Mouse (Mus musculus) stomach, embryonic 15.5 days (tissue): ENCODE results near the gene Cdk14. TPM values are rescaled to one million over a fixed set of nuclear protein-coding genes. Genes with fewer than 3 reads are reported as not detected.

Experiments used
- ATAC-seq: fragments of 200-750 bp; cut with Nextera tagmentation; 2 replicates; pipeline ENCODE4 v1.8.0; 2017; ENCODE audit warnings: low read depth, moderate number of reproducible peaks, moderate TSS enrichment; ENCODE audit not compliant: insufficient read depth, low FRiP score
- H3K27ac ChIP-seq: fragments of 300-500 bp; sonication (generic); 2 replicates; pipeline ENCODE4 v1.5.1; 2015; ENCODE audit warnings: mild to moderate bottlenecking, inconsistent platforms
- H3K27me3 ChIP-seq: fragments of 300-500 bp; sonication (generic); replicated peaks from 2 replicates; pipeline ENCODE4 v1.6.1; 2015; ENCODE audit warnings: inconsistent platforms
- H3K36me3 ChIP-seq: fragments of 300-500 bp; sonication (generic); 2 replicates; pipeline ENCODE4 v1.6.1; 2015; ENCODE audit warnings: inconsistent platforms
- H3K4me1 ChIP-seq: fragments of 300-500 bp; sonication (generic); 2 replicates; pipeline ENCODE4 v1.6.1; 2015; ENCODE audit warnings: inconsistent platforms
- H3K4me2 ChIP-seq: fragments of 300-500 bp; sonication (generic); 2 replicates; pipeline ENCODE4 v1.6.1; 2015; ENCODE audit warnings: mild to moderate bottlenecking, inconsistent platforms
- H3K4me3 ChIP-seq: fragments of 300-500 bp; sonication (generic); replicated peaks from 2 replicates; pipeline ENCODE4 v1.5.1; 2015; ENCODE audit warnings: inconsistent platforms
- H3K9ac ChIP-seq: fragments of 300-500 bp; sonication (generic); 2 replicates; pipeline ENCODE4 v1.6.1; 2015; ENCODE audit warnings: inconsistent platforms
- H3K9me3 ChIP-seq: fragments of 300-500 bp; sonication (generic); 2 replicates; pipeline ENCODE4 v1.6.1; 2016; ENCODE audit warnings: inconsistent platforms
- WGBS: fragments of 180-500 bp; shearing (Covaris S2); methylation state at CpG from one replicate; pipeline ENCODE4 v1.1.7; 2015; 5-methylcytosine and 5-hydroxymethylcytosine counted together
- polyA plus RNA-seq: library from polyadenylated mRNA; unstranded; fragments of >200 nt; fragmentation: Nextera tagmentation; extraction: Ambion mirVana; gene quantifications from 2 replicates; pipeline ENCODE4 v1.2.1, GENCODE M21; 2015

Gene Cdk14
- polyA plus RNA-seq, 1 experiment from 2014 or later = 18.1 TPM

DNA sequence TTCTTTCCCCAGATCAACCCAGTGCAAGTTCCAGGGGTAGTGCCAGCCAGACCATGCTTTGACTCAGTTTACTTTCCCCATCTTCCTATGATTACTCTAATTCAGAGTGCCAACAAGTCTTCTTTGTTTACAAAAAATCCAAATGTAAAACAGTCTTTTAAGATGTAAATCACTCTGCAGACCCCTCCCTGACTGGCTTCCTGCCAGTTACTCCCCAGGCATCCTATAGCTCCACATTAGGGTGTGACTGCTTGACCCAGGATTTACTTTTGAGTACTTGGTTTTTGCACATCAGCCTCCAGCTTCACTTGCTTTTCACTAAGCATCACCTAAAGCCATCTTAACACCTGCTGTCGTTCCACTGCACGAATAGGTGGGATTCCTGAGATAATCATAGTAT is 254.0 kb downstream of the Cdk14 start:
- Histone ChIP-seq H3K27ac (no peak overlapping the region), H3K9ac (no peak overlapping the region)
- no peak for ATAC-seq

DNA sequence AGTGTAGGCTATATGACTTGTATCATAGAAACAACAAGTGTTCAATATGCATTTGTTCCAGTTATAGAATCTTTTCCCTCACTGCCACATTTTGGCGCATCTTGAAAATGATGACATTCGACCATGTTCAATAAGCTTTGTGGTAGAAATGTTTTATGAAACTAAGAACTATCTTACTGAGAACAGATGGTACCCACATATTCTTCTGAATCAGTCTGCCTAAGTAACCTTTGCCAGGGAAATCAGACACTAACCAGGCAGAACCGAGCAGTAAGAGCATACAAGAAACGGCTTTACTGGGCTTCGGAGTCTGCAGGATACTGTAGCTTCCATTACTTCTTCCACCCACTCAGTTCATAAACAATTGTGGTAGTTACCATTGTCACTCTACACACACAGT is 255.8 kb downstream of the Cdk14 start:
- no peak for ATAC-seq
- no peaks in the 10 kb centered on the region for H3K4me1 ChIP-seq
- 93% methylated on average over 5 of the region's 5 CpGs for WGBS

More for the DNA sequence above, 254.0 kb downstream of the Cdk14 start:
- no peak overlapping the region for H3K4me2 ChIP-seq
- 33% methylated on average over 2 of the region's 2 CpGs for WGBS
- H3K9me3 ChIP-seq = no peaks in the 10 kb centered on the region
- H3K4me3 ChIP-seq = no peak overlapping the region
- no peaks in the 10 kb centered on the region for H3K27me3 ChIP-seq
- no peaks in the 10 kb centered on the region for H3K4me1 ChIP-seq
- H3K36me3 ChIP-seq = no peaks in the 10 kb centered on the region

DNA sequence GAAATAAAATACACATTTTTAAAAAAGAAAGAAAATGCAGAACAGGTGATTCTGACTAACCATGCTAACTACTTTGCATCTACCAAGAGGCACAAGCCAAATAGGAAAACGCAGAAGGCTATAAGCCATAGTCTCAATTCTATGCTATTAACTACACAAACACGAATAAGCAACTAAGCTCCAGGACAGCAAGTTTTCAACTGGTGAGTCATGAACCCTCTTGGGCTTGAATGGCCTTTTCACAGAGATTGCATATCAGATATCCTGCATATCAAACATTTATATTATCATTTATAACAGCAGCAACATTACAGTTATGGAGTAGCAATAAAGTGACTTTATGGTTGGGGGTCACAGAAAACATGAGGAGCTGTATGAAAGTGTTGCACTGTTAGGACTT is 256.3 kb downstream of the Cdk14 start:
- Histone ChIP-seq H3K4me1 (no peaks in the 10 kb centered on the region), H3K4me2 (no peak overlapping the region), H3K36me3 (no peaks in the 10 kb centered on the region), H3K27ac (no peak overlapping the region), H3K9ac (no peak overlapping the region), H3K9me3 (no peaks in the 10 kb centered on the region), H3K27me3 (no peaks in the 10 kb centered on the region), H3K4me3 (no peak overlapping the region)
- 88% methylated on average over 2 of the region's 2 CpGs for WGBS
- no peak for ATAC-seq

More for the DNA sequence above, 255.8 kb downstream of the Cdk14 start:
- Histone ChIP-seq H3K9me3 (no peaks in the 10 kb centered on the region), H3K27me3 (no peaks in the 10 kb centered on the region), H3K27ac (no peak overlapping the region), H3K4me3 (no peak overlapping the region), H3K36me3 (no peaks in the 10 kb centered on the region), H3K4me2 (no peak overlapping the region), H3K9ac (no peak overlapping the region)

DNA sequence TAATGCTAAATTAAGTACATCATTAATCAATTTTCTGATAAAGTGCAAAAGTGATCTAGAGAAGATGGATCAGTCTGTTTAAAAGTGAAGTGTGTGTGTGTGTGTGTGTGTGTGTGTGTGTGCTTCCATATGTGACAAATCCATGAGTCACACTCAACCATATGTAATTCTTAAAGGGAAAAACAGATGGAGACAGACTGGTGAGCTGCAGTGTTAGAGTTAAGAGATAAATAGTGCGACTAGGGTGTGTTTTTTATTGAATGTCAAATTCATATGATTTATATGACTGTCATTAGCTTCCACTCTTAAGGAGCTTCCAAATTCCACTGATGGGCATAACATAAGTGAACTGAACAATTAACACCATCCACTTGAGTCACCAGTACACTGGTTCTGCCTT is 260.6 kb downstream of the Cdk14 start:
- no peaks in the 10 kb centered on the region for H3K4me1 ChIP-seq
- no peak overlapping the region for H3K9ac ChIP-seq
- no peak for ATAC-seq
- no peak overlapping the region for H3K4me2 ChIP-seq
- H3K4me3 ChIP-seq = no peak overlapping the region
- no peaks in the 10 kb centered on the region for H3K36me3 ChIP-seq
- no peaks in the 10 kb centered on the region for H3K9me3 ChIP-seq
- no peak overlapping the region for H3K27ac ChIP-seq
- 67% methylated on average over 1 of the region's 1 CpGs for WGBS
- no peaks in the 10 kb centered on the region for H3K27me3 ChIP-seq

DNA sequence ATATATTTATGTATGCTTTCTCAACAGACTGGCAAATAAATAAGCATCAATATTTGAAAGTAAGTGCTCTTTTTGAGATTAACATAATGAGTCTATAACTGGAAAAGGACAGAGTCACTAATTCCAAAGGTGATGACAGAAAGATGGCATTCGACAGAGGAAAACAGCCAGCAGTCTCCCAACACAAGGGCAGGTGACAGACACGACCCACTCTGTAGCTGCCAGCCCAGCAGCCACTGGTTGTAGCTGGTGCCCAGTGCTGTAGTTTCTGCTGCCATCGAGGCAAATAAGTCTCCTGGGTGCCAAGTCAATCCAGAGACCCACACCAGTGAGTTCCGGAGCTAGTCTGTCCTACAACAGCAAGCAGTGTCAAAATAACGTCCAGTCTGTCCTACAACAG is 280.3 kb downstream of the Cdk14 start:
- ATAC-seq = no peak
- H3K9me3 ChIP-seq = no peaks in the 10 kb centered on the region
- no peak overlapping the region for H3K27ac ChIP-seq
- no peaks in the 10 kb centered on the region for H3K36me3 ChIP-seq
- no peaks in the 10 kb centered on the region for H3K4me1 ChIP-seq
- no peaks in the 10 kb centered on the region for H3K27me3 ChIP-seq
- H3K4me3 ChIP-seq = no peak overlapping the region
- no peak overlapping the region for H3K9ac ChIP-seq
- no peak overlapping the region for H3K4me2 ChIP-seq
- 83% methylated on average over 5 of the region's 5 CpGs for WGBS

DNA sequence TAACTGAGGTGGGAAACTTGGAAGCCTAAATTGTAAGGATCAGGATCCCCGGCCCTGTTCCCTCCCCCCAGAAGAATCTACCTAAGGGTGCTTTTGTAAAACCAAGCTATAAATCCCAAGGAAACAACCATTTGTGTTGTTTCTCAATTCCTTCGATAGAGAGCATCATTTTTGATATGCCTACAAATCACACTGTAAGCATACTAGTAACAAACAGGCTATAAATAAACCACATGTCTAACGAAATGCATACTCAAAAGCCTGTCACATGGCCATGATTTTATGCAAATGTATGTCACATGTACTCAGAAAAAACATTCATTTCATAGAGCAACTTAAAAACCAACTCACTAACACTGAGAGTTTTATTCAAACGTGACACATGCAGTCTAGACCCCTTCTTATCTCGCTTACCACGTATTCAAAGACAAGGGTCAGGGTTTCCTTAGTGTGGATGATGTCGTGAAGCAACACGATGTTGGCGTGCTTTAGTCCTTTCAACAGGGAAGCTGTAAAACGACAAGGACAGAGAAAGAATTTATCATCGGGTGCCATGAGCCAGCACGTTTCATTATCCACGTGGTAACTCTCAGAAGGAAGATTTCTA is 285.1 kb downstream of the Cdk14 start:
- 75% methylated on average over 13 of the region's 13 CpGs for WGBS
- no peaks in the 10 kb centered on the region for H3K27me3 ChIP-seq
- H3K4me3 ChIP-seq = no peak overlapping the region
- no peak overlapping the region for H3K9ac ChIP-seq
- no peak for ATAC-seq
- H3K27ac ChIP-seq = no peak overlapping the region
- H3K4me2 ChIP-seq = no peak overlapping the region
- no peaks in the 10 kb centered on the region for H3K9me3 ChIP-seq
- no peaks in the 10 kb centered on the region for H3K36me3 ChIP-seq
- H3K4me1 ChIP-seq = no peaks in the 10 kb centered on the region

DNA sequence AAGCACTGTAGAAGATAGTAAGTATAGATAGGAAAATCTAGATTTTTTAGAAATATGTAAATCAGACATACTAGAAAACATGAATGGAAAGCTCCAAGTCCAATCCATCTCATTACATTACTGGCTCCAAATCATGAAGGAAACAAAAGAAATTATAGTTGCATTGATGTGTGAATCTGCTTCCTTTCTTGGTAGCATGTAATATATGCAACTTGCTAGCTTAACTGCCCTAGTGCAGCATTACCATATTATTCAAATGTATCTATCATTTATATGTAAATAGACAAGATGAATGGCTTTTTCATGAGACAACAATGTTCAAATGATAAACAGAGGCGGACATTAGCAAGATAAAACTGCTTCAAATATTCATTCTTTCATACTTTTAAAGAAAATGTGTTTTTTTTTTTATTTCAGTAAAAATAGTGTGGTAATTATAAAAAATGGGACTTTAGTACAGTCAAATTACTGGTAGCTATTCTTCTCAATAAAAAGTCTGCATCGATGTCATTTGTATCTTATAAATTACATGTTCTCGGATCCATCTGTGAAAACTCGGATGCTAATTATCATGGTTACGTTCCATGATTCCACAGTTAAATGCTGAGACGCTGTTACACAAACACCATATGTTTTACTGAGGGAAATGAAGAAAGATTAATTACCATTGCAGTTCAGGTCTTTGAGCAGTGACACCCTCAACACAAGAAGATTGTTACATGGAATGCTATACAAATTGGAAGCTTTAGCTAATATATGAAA is 285.8 kb downstream of the Cdk14 start:
- Histone ChIP-seq H3K4me1 (no peaks in the 10 kb centered on the region), H3K4me3 (no peak overlapping the region), H3K27ac (no peak overlapping the region), H3K4me2 (no peak overlapping the region), H3K9ac (no peak overlapping the region), H3K9me3 (no peaks in the 10 kb centered on the region), H3K36me3 (no peaks in the 10 kb centered on the region), H3K27me3 (no peaks in the 10 kb centered on the region)
- 71% methylated on average over 6 of the region's 6 CpGs for WGBS
- no peak for ATAC-seq

DNA sequence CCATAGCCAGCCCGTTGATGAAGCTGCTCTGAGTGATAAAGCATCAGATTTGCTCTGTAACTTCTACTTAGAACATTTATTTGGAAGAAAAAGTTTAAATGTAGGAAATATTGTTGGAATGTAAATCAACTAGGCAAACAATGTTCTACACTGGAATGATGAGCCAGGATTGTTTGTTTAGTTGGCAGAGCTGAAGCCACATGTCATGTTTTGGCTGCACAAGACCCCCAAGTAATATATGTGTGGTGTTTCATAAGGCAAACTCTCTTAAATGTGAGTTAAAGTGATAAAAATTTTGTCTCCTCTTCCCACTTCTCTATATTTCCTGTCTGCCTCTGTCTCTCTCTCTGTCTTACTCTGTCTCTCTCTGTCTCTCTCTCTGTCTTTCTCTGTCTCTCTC is 291.3 kb downstream of the Cdk14 start:
- ATAC-seq = no peak
- Histone ChIP-seq H3K4me1 (no peaks in the 10 kb centered on the region), H3K27ac (no peak overlapping the region), H3K4me2 (no peak overlapping the region), H3K9ac (no peak overlapping the region), H3K4me3 (no peak overlapping the region), H3K9me3 (no peaks in the 10 kb centered on the region), H3K27me3 (no peaks in the 10 kb centered on the region), H3K36me3 (no peaks in the 10 kb centered on the region)
- WGBS = 31% methylated on average over 1 of the region's 1 CpGs

DNA sequence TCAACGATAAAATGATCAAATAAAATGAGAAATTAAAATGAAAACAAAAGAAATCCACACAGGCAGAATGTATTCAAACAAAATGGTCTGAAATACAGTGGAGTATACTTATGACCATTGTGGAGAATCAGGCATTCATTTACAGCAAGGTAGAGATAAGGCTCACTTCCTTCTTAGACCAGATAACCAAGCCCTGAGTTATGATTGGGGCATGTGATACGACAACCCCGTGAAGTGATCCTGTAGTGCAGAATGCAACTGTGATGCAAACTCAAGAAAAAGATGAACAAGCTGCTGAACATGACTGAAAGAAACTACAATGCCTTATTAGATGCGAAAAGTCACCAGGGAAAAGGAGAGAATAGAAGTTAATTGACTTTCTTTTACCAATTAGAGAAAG is 295.5 kb downstream of the Cdk14 start:
- Histone ChIP-seq H3K27me3 (no peaks in the 10 kb centered on the region), H3K9ac (no peak overlapping the region), H3K4me2 (no peak overlapping the region), H3K4me1 (no peaks in the 10 kb centered on the region), H3K36me3 (no peaks in the 10 kb centered on the region), H3K4me3 (no peak overlapping the region), H3K27ac (no peak overlapping the region), H3K9me3 (no peaks in the 10 kb centered on the region)
- no peak for ATAC-seq
- 82% methylated on average over 4 of the region's 4 CpGs for WGBS

DNA sequence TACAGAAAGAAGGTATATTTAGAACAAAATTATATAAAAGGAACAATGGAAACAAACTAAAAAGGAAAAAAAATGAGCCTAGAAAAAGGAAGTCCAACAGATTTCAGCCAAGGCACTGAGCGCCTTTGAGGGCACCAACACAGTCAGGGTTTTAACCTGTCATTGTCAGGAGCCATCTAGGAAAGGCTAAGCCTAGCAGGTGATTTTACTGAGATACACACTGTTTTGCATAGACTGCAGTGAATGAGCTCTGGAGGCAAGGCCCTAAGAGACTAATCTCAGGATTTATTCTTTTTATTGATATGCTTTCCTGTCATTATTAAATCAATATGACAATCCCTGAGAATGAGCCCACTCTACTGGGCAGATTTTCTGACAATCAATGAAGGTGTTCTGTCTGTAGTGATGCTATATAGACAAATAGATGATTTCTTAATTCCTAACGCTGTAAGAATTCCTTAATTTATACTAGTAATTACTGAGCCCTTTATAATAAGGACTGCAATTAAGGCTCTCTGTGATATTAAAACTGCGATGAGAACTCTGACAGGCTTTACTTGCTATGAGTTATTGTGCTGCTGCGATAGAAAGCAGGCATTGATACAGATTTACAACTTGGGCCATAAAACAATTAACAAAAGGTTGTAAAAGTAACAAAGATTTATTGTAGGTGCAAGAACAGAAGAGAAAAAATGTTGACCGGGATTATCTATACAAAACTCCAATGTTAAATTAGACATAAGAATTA is 303.2 kb downstream of the Cdk14 start:
- Histone ChIP-seq H3K27me3 (no peaks in the 10 kb centered on the region), H3K4me1 (no peaks in the 10 kb centered on the region), H3K4me3 (no peak overlapping the region), H3K36me3 (no peaks in the 10 kb centered on the region), H3K4me2 (no peak overlapping the region), H3K27ac (no peak overlapping the region), H3K9me3 (no peaks in the 10 kb centered on the region), H3K9ac (no peak overlapping the region)
- ATAC-seq = no peak
- 63% methylated on average over 5 of the region's 5 CpGs for WGBS

DNA sequence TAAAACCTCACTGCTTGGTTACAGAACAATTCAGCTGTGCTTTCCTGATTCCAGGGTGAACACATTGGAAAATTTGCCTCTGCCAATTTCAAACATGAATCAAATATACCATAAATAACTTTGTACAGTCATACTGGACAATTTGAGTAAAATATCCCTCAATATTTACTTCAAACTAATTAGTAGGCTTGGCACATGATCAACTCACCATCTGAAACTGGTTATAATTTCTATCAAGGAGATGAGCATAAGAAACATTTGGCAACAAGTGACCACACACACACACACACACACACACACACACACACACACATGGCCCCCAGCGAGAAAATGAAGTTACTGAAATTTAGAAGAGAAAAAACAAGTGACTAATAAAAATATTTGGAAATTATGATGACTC is 304.6 kb downstream of the Cdk14 start:
- no peak overlapping the region for H3K4me2 ChIP-seq
- no peak overlapping the region for H3K4me3 ChIP-seq
- no peaks in the 10 kb centered on the region for H3K36me3 ChIP-seq
- H3K27me3 ChIP-seq = no peaks in the 10 kb centered on the region
- no peak overlapping the region for H3K9ac ChIP-seq
- 72% methylated on average over 1 of the region's 1 CpGs for WGBS
- ATAC-seq = no peak
- H3K9me3 ChIP-seq = no peaks in the 10 kb centered on the region
- no peak overlapping the region for H3K27ac ChIP-seq
- H3K4me1 ChIP-seq = no peaks in the 10 kb centered on the region

DNA sequence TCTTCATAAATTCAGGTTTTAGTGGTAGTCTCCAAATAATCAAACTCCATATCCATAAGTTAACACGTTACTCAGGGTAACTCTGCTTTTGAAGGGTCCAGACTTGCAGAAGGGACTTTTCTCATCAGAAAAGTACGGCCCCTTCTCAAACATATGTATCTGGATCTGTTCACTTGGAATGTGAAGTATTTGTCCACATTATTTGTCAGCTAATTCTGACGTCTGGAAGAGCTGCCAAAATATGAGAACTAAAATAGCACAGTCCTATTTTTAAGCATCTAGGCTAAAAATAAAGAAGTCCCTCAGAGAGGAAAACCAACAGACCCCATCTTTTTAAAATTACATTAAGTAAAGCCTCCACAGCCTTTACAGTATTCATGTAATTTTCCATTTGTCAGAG is 310.5 kb downstream of the Cdk14 start:
- H3K4me3 ChIP-seq = no peak overlapping the region
- H3K27me3 ChIP-seq = no peaks in the 10 kb centered on the region
- no peak for ATAC-seq
- H3K27ac ChIP-seq = no peak overlapping the region
- no peaks in the 10 kb centered on the region for H3K36me3 ChIP-seq
- H3K4me2 ChIP-seq = no peak overlapping the region
- H3K9me3 ChIP-seq = no peaks in the 10 kb centered on the region
- WGBS = 18% methylated on average over 3 of the region's 3 CpGs
- H3K9ac ChIP-seq = no peak overlapping the region
- no peaks in the 10 kb centered on the region for H3K4me1 ChIP-seq
